Mouse (Mus musculus) retina, postnatal 7 days (tissue): ENCODE measurements around the gene Klhdc1.
A peak's percentile ranks its signal among the peaks of the same experiment; 100 is the strongest.

Source experiments
- DNase-seq: peaks from one replicate; pipeline ENCODE4 v3.0.0-alpha.2; 2012; ENCODE audit warnings: low read depth, low spot score

Gene Klhdc1

DNA sequence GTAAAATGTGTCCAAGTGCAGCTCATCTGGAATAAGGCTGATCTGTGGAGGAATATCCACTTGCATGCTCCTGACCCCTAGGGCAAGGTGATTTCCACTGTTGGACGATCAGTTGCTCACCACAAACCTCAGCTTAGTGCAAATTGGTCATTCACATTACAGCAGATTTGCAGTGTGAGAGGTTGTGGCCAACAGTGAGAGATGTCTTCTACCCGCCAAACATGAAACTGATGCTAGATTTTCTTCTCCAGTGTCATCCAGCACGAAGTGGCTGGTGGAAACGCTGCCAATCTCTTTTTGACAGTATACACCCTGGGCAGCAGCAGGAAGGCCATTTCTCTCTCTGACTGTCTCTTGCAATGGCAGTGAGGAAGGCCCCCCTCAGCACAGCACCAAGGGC is 54.7 kb downstream of the Klhdc1 start:
- DNase-seq, result no peak

DNA sequence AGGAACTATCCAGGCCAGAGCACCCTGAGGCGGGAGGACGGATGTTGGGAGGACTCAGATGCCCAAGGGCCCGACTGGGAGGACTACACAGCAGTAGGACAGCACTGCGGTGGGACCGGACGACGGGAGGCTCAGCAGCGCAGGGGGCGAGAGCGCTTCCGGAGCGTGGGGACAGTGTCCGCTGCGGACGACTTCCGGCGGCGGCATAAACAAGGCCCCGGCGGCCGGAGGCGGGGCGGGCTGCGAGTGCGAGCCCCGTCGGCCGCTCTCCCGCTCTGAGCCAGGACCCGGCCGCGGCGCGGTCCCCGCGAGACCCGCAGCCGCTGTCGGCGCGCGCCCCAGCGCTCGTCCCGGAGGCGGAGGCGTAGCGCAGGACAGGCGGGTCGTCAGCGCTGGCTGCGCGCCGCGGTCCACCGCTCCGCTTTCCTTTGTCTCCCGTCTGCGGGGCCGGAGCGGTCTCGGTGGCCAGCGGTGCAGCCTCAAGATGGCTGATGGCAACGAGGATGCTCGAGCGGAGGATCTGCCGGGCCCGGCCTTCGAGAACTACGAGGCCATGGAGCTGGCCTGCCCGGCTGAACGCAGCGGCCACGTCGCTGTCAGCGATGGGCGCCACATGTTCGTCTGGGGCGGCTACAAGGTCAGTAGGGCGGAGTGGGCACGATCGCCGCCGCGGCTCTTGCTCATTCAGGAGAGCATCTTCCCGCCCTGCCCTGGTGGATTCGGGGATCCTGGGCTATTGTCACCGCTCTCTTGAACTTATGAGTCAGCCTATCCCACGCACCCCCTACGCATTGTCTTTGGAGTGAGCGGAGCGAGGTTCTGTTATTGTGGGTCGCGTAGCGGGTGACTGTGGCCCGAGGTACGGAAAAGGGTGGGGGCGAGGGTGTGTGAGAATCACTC is 55.8 kb downstream of the Klhdc1 start, which contains the start of gene Klhdc2:
Gene Klhdc2, plus strand, starts transcription at position 171 of the 900 bp plus-strand sequence.
- peak; percentile 76 for DNase-seq

DNA sequence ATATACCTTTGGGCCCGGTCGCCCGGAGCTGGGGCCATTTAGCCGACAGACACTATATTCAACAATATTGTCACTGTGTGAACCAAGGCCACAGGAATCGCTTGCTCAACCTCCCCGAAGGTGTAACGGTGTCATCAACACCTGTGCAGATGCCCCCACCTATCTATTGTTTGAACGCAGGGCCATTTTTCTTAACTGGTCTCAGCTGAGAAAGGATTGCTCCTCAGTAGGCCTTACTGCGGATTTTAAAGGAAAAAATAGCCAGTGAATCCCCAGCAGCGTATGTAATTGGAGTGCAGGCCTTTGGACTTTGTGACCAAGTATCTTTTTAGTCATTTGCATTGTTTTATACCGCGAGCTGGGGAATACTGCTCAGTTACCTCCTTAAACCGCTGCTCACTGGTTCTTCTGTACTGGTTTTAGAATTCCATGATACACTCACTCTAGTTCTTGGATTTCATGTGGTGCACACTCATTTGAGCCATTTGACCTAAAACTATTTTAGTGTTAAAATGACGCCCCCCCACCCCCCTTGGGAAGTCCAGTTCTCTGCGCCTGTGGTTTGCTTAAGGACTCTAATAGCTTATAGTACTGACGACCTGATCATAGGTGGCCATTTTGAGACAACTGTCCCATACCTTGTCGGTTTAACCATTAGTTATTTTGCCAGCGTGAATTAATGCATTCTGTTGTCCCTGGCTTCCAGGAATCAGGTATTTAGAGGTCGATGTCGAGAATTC is 56.6 kb downstream of the Klhdc1 start:
- DNase-seq, result no peak

DNA sequence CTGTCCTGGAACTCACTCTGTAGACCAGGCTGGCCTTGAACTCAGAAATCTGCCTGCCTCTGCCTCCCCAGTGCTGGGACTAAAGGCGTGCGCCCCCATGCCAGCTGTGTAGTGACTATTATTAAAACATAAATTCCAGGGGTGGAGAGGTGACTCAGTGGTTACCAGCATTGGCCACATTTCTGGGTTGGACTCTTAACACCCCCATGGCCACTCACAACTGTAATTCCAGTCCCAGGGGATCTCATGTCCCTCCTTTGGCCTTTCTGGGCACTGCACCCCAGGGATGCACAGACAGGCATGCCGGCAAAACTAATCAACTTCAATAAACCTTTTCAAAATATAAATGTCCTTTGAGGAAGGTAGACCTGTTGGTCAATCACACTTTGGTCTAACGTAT is 57.3 kb downstream of the Klhdc1 start:
- no peak for DNase-seq

DNA sequence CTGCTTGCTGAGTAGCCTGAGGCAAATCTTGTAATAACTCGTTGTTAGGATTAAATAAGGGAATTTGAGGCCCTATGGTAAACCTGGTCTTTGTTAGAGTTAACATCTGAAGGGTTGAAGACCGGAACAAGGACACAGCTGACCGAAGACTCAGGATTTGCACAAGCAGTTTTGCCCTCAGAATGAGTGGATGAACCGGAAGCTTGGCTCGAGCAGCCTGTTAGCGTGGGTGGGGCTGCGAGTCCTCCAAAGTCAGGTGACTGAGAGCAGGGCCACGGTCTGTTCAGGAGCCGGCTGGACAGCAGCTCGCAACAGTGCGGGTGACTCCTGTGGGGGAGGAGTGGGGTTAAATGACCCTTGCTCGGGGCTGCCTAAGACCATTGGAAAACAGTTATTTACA is 58.3 kb downstream of the Klhdc1 start:
- no peak for DNase-seq

DNA sequence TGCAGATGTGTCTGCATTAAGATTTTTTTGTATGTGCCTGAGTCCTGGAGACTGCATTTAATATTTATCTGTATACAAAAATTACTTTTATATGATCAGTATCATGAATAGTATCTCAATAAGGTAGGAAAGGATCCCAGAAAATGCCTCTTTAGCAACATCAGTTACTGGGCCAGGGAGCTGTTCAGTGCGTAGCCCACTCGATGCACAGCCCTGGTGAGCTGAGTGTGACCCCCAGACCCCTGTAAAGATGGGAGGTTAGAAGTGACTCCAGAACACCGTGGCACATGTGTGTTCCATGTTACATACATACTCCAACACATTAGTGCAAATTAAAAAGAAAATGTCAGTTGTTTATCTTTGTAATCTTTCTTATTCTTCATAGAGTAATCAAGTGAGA is 58.9 kb downstream of the Klhdc1 start:
- no peak for DNase-seq

DNA sequence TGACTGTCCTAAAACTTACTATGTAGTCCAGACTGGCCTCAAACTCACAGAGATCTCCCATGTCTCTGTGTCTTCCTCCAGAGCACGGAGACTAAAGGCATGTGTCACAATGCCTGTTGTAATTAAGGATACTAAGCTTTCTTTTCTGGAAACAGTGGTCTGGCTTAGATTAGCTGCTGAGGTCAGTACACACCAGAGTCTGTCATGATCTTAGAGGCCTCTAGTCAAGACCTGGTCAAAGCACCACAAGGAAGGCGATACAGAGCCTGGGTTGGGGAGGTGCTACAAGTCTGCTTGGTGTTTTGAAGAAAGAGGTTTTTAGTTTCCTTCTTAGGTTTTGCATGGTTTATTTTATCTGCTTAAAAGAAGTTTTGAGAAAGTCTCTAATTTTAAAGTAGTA is 59.4 kb downstream of the Klhdc1 start:
- no peak for DNase-seq

DNA sequence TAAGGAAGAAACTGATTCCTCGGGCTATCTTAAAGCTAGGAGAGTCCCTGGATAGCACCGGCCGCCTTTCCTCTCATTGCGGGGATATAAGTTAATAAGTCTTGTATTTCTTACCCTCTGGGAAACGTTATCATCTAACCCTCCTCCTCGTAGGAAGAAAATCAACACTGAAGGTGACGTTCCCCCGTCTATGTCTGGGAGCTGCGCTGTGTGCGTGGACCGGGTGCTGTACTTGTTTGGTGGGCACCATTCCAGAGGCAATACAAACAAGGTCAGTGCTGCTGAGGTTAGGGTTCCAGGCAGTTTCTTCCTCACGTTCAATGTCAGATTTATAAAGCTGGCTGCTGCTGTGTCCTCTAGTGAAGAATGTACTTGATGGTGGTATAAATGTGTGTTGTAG is 61.2 kb downstream of the Klhdc1 start:
- no peak for DNase-seq

DNA sequence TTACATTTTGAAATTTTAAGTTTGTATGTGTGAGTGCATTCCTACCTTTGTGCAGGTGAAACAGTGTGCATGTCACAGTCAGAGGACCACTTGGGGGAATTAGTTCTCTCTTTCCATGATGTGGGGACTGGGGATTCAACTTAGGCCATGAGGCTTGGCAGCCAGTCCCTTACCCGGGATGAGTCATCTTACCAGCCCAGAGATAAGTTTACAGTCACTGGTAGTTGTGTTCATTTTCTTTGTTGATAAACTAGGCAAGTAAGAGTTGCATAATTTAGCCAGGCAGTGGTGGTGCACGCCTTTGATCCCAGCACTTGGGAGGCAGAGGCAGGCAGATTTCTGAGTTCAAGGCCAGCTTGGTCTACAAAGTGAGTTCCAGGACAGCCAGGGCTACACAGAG is 63.1 kb downstream of the Klhdc1 start:
- no peak for DNase-seq

DNA sequence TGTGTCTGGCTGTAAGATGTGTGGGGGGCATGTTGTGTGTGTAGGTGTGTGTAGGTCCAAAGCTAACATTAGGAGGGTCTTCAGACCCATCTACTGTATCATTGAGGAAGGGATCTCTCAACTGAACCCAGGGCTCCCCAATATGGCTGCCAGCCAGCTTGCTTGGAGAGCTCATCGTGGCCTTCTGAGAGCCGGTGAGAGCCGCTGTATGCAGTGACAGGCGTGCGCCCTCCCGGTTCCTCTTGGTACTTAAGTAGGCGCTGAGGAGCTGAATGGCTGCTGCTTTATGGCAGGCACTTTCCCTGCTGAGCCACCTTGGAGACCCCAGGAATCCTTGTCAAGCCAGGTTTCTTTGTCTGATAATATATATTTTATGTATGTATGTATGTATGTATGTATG is 65.4 kb downstream of the Klhdc1 start:
- no peak for DNase-seq

DNA sequence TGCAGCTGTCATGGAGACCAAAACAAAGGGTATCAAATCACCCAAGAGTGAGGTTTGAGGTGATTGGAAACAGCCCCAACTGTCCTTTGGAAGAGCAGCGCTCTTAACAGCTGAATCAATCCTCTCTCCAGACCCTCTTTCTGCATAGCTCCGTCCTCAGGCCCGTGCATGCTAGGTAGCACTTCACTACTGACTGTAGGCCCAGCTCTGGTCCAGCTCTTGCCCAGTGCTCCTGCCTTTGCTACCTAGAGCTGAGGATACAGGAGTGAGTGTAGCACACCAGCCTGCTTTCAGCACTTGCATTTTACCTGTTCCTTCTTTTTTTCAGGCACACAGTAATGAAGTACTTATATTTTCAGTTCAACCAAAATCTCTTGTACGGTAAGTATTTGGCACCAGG is 68.7 kb downstream of the Klhdc1 start:
- DNase-seq, result no peak

DNA sequence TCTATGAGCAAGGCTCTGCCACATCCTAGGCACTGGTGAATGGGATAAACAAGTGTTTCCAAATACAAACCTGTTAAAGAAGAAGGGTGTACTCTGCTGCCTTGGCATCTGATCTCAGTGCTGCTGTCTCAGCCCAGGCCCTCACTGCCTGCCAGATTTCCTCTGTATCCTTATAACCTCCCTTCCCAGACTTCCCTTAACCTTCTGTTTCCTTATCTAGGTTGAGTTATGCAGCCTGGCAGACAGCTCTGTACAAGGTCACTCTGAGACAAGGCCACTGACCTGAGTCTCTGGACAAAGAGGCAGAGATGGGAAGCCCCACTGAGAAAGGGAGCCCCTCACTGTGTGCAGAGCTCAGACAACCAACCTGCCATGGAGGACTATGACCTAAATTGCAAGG is 77.5 kb downstream of the Klhdc1 start:
- no peak for DNase-seq

DNA sequence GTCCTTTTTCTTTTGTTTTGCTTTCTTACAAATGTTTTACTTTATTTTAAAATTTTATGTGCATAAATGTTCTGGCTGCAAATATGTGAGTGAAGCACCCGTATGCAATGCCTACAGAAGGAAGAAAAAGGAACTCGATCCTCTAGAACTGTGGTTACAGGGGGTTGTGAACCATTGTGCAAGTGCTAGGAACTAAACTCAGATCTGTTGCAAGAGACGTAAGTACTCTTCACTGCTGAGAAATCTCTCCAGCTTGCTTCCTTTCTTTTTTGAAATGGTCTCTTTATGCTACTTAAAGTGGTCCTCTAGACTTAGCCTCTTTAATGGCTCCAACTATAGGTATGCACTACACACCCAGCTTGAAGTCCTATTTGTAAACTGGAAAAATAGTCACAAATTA is 90.2 kb downstream of the Klhdc1 start:
- DNase-seq, result no peak

DNA sequence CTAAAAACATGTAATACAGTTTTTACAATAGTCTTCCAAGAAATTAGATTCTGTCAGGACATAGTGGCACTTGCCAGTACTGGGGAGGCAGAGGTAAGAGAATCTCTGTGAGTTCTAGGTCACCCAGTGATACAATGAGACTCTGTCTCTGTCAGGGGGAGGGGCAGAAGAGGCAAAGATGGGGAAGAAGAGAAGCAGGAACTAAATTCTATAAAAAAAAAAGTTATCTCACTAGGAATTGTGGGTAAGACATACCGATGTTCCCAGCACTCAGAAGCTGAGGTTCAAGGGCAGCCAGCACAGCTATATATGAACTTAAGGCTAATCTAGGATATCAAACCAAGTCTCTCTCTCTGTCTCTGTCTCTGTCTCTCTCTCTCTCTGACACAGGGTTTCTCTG is 91.2 kb downstream of the Klhdc1 start:
- no peak for DNase-seq

DNA sequence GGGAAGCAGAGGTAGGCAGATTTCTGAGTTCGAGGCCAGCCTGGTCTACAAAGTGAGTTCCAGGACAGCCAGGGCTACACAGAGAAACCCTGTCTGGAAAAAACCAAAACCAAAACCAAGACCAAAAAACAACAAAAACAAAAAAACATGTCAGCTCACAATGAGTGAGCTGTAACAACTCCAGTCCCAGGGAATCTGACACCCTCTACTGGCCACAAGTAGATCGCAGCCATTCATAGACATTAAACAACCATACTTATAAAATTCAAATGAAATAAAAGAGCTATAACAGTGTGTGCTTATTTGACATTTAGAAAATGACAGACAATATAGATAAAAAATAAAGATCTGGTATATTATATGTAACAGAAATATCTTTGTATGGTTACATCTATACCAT is 92.6 kb downstream of the Klhdc1 start:
- DNase-seq, result no peak
